Mouse (Mus musculus) naive thymus-derived CD4-positive, alpha-beta T cell, adult 5 months (primary cell): ENCODE data around the gene Gpr22. TPM values are rescaled to one million over a fixed set of nuclear protein-coding genes. Genes with fewer than 3 reads are reported as not detected.

Source experiments
- polyA plus RNA-seq: library from polyadenylated mRNA; unstranded; fragments of 100-300 nt; shearing (Covaris generic); gene quantifications from one replicate; pipeline ENCODE4 v1.2.1, GENCODE M21; 2017

The Gpr22 gene
- 0.52 TPM for polyA plus RNA-seq

GRCm38 (mm10) chr12:31713600-31713999 is at the start of gene Gpr22:
Gene Gpr22 (minus strand): TSS chr12:31713947.

Other genes starting within 250 kb of the Gpr22 start
- 44.4 TPM for gene Cbll1, start 214.3 kb downstream of the Gpr22 start, polyA plus RNA-seq
- gene Slc26a4, start 154.0 kb downstream of the Gpr22 start, polyA plus RNA-seq: not detected
- gene Bcap29, start 79.3 kb downstream of the Gpr22 start, polyA plus RNA-seq: 36.0 TPM
- 8.0 TPM for gene Dus4l, start 59.1 kb downstream of the Gpr22 start, polyA plus RNA-seq
- gene Cog5, start 59.1 kb downstream of the Gpr22 start, polyA plus RNA-seq: 39.5 TPM
- gene Hbp1, start 236.6 kb upstream of the Gpr22 start, polyA plus RNA-seq: 377 TPM